Mouse (Mus musculus) T-cell, adult 66 days (primary cell): ENCODE results near the gene Copb2. TPM values are rescaled to one million over a fixed set of nuclear protein-coding genes. Genes with fewer than 3 reads are reported as not detected.

Experiments used
- total RNA-seq, 2 experiments: library from RNA; stranded (reverse); gene quantifications; 3 replicates in 1 of 2; 4 replicates in 1 of 2; pipeline ENCODE4 v1.2.4; 2023

Gene Copb2
- total RNA-seq, result 10 to 100 TPM; 83.4 to 91.3 TPM

DNA sequence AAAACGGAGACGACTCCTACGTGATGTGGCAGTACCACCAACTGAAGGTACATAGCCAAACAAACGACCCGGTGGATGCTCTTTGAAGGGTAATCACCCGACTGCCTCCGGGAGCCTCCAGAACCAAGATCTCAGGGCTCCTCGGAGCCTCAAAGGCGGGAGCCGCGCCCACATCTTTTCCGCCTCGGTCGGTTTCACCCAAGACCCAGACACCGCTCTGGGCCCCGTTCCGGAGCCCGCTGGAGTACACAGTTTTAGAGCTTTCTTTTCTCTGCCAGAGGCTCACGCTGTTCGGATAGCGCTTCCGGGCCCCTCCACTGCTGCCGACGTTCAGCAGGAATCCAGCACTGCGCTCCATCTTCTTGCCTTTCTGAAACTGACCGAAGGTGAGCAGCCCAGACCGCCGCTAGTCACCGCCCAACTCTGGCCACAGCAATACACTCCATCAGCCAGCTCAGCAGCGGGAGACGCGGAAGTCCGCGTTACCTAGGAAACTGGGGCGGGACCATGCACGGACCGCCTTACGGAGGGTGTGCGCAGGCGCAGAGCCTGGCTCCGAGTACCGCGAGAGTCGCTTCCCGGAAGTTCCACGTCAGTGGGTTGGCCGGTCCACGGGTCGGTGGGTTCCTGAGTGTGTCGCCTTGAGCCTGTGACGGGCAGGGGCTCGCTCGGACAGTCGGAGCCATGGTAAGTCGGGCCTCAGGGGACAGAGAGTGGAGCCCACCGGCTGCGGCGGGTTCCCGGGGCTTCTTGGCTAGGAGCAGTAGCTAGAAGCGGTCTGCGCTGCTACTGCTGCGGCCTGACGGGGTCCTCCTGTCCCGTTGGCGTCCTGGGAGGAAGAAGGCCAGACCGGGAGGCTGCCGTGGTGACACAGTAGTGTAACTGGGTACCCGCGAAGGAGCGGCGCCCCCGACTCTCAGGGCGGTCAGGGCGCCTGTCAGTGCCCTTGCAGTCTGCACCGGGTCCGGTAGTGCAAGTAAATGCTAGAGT lies at the start of gene Copb2:
Gene Copb2, plus strand, starts transcription at position 585 of the 990 bp plus-strand sequence.

DNA sequence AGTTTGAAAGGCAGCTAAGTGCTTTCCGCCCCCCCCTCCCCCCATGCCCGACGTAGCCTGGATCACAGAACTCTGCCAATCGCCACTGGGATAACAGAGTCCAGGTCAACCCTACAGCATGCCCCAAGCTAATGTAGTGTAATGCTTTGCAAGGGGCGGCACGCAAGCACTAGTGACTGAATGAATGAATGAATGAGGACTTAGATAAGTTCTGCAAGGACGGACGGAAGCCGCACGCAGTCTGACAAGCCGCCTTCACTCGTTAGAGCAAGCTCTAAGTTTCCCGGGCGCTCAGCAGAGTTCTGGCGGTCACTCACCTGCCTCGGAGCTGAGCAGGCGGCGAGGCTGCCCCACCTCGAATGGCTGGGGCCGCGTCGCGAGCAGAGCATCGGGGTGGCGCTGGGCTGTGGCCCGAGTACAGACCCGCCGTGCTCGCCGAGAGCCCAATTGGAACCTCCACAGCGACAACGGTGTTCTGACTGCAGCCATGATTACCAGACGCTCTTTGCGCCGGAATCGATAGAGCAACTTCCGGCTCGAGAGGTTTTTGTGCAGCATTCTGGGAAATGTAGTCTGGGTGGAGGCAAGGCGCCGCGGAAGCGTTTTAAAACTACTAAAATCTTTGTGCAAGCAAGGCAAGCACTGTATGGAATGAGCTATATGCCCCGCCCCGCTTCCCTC lies 37.8 kb downstream of the Copb2 start, which contains the start of gene Mrps22:
Gene Mrps22, minus strand, starts transcription at position 505 of the 681 bp plus-strand sequence.

Other genes with a start within 250 kb of the Copb2 start
- gene Rbp1, start 140.8 kb upstream of the Copb2 start, total RNA-seq, result under 1 TPM; 0.47 to 0.52 TPM
- not detected for gene Rbp2, start 77.6 kb upstream of the Copb2 start, total RNA-seq
- gene Mrps22, start 37.9 kb downstream of the Copb2 start, total RNA-seq, result 10 to 100 TPM; 18.2 to 21.6 TPM